Mouse (Mus musculus): ENCODE measurements around the gene Gm10642.

GRCm38 (mm10) chr9:70675117-70675516 lies 19.1 kb downstream of the Gm10642 start:
- TF ChIP-seq POLR2A (IDR thresholded peaks at IDR 0.05; ENCODE audit: borderline replicate concordance, low read depth, low read length) (no peak), CTCF (IDR thresholded peaks at IDR 0.05; ENCODE audit: low read depth, low read length) (no peak)
